Mouse (Mus musculus) urinary bladder, postnatal 25 days (tissue): ENCODE data around the gene Grin2d.

Experiments used
- DNase-seq: peaks from one replicate; pipeline ENCODE4 v3.0.0; 2022; ENCODE audit warnings: low spot score

Gene Grin2d

DNA sequence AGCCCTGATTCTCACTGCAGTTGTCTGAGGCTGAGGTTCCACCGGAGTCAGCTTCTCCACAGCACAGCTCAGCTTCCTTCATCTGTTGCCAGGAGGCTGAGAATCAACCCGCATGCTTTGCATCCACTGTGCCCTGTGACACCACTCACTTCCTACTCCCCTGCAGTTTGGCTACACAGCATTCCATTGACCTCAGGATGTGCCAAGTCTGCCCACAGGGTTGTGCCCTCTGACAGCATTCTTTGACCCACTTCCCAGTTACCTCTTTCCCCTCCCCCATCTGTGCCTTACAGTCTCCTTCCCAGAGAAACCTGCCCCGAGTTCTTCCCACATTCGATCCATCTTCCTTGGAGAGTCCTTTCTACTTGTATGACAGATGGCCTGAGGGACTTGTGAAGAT, 95.9 kb downstream of the Grin2d start:
- no peak for DNase-seq
